Mouse (Mus musculus): ENCODE measurements at regions not wholly inside any gene's neighbourhood (a gene's known extent, or its start where the extent isn't known, plus 50 kb on each side); places are given as distances from the start of the nearest gene placed in this dataset.

DNA sequence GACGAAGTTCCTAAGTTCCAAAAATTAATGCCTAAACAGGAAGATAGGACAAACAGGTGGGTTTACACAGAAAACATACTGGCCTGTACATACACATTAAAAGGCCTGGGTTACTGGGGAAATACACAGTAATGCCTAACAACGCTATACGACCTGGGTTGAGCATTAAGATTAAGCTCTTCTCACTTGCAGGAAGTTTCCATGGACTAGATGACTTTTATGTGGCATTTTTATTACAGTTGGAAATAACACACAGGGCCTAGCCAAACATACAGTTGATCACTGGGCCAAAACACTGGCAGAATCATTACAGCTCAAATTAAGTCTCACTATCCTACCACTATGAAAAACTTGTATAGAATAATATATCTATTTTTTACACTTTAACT is 236.5 kb upstream of the Arx start:
- TF ChIP-seq CTCF (IDR thresholded peaks at IDR 0.05; ENCODE audit: low read depth) (no peak), EP300 (IDR thresholded peaks at IDR 0.05; ENCODE audit: low read depth) (no peak)
